Mouse (Mus musculus): ENCODE measurements around the gene Gria1. TPM values are rescaled to one million over a fixed set of nuclear protein-coding genes. Genes with fewer than 3 reads are reported as not detected.
A peak's percentile ranks its signal among the peaks of the same experiment; 100 is the strongest.

Gria1 gene
- 0.21 TPM for polyA plus RNA-seq (2012; fragmentation: generic; extraction: Trizol)
- long read RNA-seq, experiment 1 = 0 reads
- long read RNA-seq, experiment 2, partial matches to known transcripts = 0 of 1 reads
- long read RNA-seq, experiment 2, other reads (novel, unspliced or antisense) = 1 of 1 reads

DNA sequence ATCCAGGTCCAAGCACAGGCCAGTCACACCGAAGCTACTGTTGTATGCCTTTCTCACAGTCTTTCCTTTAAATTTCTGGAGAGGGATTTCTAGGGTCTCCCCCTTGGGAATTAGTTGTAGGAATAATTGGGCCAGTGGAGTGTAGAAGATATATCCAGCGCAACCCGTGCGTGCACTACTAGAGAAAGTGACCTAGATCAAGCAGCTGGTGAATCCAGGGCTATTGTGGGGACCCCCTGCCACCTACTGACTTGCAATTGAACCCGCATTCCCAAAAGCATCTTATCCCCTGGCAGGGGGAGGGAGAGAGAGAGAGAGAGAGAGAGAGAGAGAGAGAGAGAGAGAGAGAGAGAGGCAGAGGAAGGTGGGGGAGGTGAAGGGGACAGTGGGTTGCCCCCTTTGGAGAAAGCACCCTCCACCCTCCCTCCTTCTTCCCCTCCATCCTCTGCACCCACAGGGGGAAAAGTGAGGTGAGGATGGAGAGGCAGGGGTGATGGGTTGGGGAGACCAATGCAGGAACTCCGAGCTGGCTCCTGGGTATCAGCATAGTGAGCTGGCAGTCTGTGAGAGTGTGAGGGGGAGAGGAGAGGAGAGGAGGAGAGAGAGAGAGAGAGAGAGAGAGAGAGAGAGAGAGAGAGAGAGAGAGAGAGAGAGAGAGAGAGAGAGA, at the start of gene Gria1:
Gria1 (plus strand) TSS at position 364 of the 667 bp plus-strand sequence.
- H3K36me3 ChIP-seq (ENCODE audit: control insufficient read depth, insufficient read depth) = no peaks in the 10 kb centered on the region
- H3K79me2 ChIP-seq (ENCODE audit: control insufficient read depth, insufficient read depth) = no peaks in the 10 kb centered on the region
- no peak for TF ChIP-seq CTCF (IDR thresholded peaks at IDR 0.05; ENCODE audit: control insufficient read depth, insufficient read depth, insufficient read length)
- TF ChIP-seq CEBPB (IDR thresholded peaks at IDR 0.05; ENCODE audit: low read depth) = no peak
- no peak for TF ChIP-seq FOSL1 (IDR thresholded peaks at IDR 0.05; ENCODE audit: insufficient read depth, low read length, poor library complexity, severe bottlenecking)
- no peak for TF ChIP-seq MYOG (IDR thresholded peaks at IDR 0.05; ENCODE audit: control insufficient read depth, extremely low read depth, insufficient read length)
- no peak for TF ChIP-seq MYOD1 (IDR thresholded peaks at IDR 0.05; ENCODE audit: control insufficient read depth, insufficient read length, low read depth)
- no peak for TF ChIP-seq MAX (IDR thresholded peaks at IDR 0.05)
- no peak for TF ChIP-seq USF1 (IDR thresholded peaks at IDR 0.05; ENCODE audit: low read depth)
- H3K4me3 ChIP-seq (ENCODE audit: insufficient read depth, poor library complexity, severe bottlenecking) = no peak within 1 kb of the TSS
- peak within 1 kb of the TSS; percentile 54 for H3ac ChIP-seq (ENCODE audit: control insufficient read depth, insufficient read length, low read depth)
- H3K27me3 ChIP-seq (ENCODE audit: control insufficient read depth, insufficient read depth, insufficient read length) = no peaks in the 10 kb centered on the region
- no peaks in the 10 kb centered on the region for H3K79me3 ChIP-seq (ENCODE audit: low read depth)

- no peaks in the 10 kb centered on the region for H3K27me3 ChIP-seq (ENCODE audit: control insufficient read depth, insufficient read depth, insufficient read length)
- H3K79me2 ChIP-seq (ENCODE audit: control insufficient read depth, insufficient read depth) = no peaks in the 10 kb centered on the region
- H3ac ChIP-seq (ENCODE audit: control insufficient read depth, insufficient read length, low read depth) = no peak overlapping the region
- TF ChIP-seq MYOG (IDR thresholded peaks at IDR 0.05; ENCODE audit: control insufficient read depth, extremely low read depth, insufficient read length) = no peak
- TF ChIP-seq MAX (IDR thresholded peaks at IDR 0.05) = no peak
- no peak for TF ChIP-seq CTCF (IDR thresholded peaks at IDR 0.05; ENCODE audit: control insufficient read depth, insufficient read depth, insufficient read length)
- no peak for TF ChIP-seq CEBPB (IDR thresholded peaks at IDR 0.05; ENCODE audit: low read depth)
- no peak for TF ChIP-seq USF1 (IDR thresholded peaks at IDR 0.05; ENCODE audit: low read depth)
- no peak for TF ChIP-seq MYOD1 (IDR thresholded peaks at IDR 0.05; ENCODE audit: control insufficient read depth, insufficient read length, low read depth)
- TF ChIP-seq FOSL1 (IDR thresholded peaks at IDR 0.05; ENCODE audit: insufficient read depth, low read length, poor library complexity, severe bottlenecking) = no peak
- H3K79me3 ChIP-seq (ENCODE audit: low read depth) = no peaks in the 10 kb centered on the region
- no peaks in the 10 kb centered on the region for H3K36me3 ChIP-seq (ENCODE audit: control insufficient read depth, insufficient read depth)
- H3K4me3 ChIP-seq (ENCODE audit: insufficient read depth, poor library complexity, severe bottlenecking) = no peak overlapping the region
Measured at GRCm38 (mm10) chr11:56961751-56962150, 49.4 kb upstream of the Gria1 start.

DNA sequence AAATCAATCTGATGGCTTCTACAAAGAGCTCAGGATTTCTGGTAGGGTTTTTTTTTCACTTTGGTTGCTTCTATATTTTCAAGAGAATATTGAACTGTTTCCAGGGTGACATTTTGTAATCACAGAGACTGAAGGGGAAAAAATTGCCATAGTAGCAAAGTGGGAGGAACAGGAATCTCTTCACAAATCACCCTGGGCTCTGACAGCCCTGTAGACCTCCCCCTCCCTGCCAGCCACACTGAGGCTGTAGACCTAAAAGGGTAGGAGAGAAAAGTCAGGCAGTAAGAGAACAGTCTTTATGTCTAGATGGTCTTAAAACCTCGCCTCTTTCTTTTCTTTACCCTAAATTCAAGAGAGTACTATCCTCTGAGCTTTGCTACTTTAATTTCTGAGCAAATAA, 38.4 kb upstream of the Gria1 start:
- H3K79me3 ChIP-seq (ENCODE audit: low read depth) = no peaks in the 10 kb centered on the region
- no peaks in the 10 kb centered on the region for H3K36me3 ChIP-seq (ENCODE audit: control insufficient read depth, insufficient read depth)
- H3ac ChIP-seq (ENCODE audit: control insufficient read depth, insufficient read length, low read depth) = no peak overlapping the region
- TF ChIP-seq MAX (IDR thresholded peaks at IDR 0.05) (no peak), CTCF (IDR thresholded peaks at IDR 0.05; ENCODE audit: control insufficient read depth, insufficient read depth, insufficient read length) (no peak), USF1 (IDR thresholded peaks at IDR 0.05; ENCODE audit: low read depth) (no peak), CEBPB (IDR thresholded peaks at IDR 0.05; ENCODE audit: low read depth) (no peak), MYOG (IDR thresholded peaks at IDR 0.05; ENCODE audit: control insufficient read depth, extremely low read depth, insufficient read length) (no peak), FOSL1 (IDR thresholded peaks at IDR 0.05; ENCODE audit: insufficient read depth, low read length, poor library complexity, severe bottlenecking) (no peak), MYOD1 (IDR thresholded peaks at IDR 0.05; ENCODE audit: control insufficient read depth, insufficient read length, low read depth) (no peak)
- H3K4me3 ChIP-seq (ENCODE audit: insufficient read depth, poor library complexity, severe bottlenecking) = no peak overlapping the region
- no peaks in the 10 kb centered on the region for H3K79me2 ChIP-seq (ENCODE audit: control insufficient read depth, insufficient read depth)
- H3K27me3 ChIP-seq (ENCODE audit: control insufficient read depth, insufficient read depth, insufficient read length) = no peaks in the 10 kb centered on the region

DNA sequence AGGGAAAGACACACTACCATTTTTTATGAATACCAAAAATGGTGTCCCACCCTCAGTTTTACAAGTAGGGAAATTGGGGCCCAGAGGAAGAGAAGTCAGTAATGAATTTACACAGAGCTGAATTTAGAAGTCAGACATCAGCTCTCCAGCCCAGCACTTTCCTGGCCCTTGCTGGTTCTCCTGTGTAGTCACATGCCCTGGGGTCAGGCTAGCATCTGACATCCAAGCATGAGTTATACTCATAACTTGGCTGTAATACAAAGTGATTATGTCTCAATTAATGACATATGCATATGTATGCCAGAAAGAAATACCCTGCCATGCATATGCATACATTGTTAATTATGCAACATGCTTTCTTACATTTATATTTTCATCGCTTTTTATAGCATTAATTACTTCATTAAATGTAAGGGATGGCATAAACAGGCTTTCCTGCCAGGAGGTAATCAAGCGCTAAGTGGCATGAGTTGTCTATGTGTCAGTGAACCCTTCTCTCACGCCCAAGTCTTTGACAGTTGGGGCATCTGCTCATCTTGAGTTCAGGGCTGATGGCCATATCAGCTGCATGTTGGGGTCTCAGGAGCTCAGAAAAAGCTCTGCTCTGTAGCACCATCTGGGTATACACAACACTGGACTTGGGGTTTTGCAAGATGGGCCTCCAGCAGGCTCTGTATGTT, 26.7 kb upstream of the Gria1 start:
- Histone ChIP-seq H3K4me3 (ENCODE audit: insufficient read depth, poor library complexity, severe bottlenecking) (no peak overlapping the region), H3K36me3 (ENCODE audit: control insufficient read depth, insufficient read depth) (no peaks in the 10 kb centered on the region), H3K79me2 (ENCODE audit: control insufficient read depth, insufficient read depth) (no peaks in the 10 kb centered on the region), H3K27me3 (ENCODE audit: control insufficient read depth, insufficient read depth, insufficient read length) (no peaks in the 10 kb centered on the region), H3ac (ENCODE audit: control insufficient read depth, insufficient read length, low read depth) (no peak overlapping the region), H3K79me3 (ENCODE audit: low read depth) (no peaks in the 10 kb centered on the region)
- no peak for TF ChIP-seq CTCF (IDR thresholded peaks at IDR 0.05; ENCODE audit: control insufficient read depth, insufficient read depth, insufficient read length)
- TF ChIP-seq MAX (IDR thresholded peaks at IDR 0.05) = no peak
- no peak for TF ChIP-seq CEBPB (IDR thresholded peaks at IDR 0.05; ENCODE audit: low read depth)
- TF ChIP-seq MYOD1 (IDR thresholded peaks at IDR 0.05; ENCODE audit: control insufficient read depth, insufficient read length, low read depth) = no peak
- TF ChIP-seq MYOG (IDR thresholded peaks at IDR 0.05; ENCODE audit: control insufficient read depth, extremely low read depth, insufficient read length) = no peak
- no peak for TF ChIP-seq FOSL1 (IDR thresholded peaks at IDR 0.05; ENCODE audit: insufficient read depth, low read length, poor library complexity, severe bottlenecking)
- TF ChIP-seq USF1 (IDR thresholded peaks at IDR 0.05; ENCODE audit: low read depth) = no peak

DNA sequence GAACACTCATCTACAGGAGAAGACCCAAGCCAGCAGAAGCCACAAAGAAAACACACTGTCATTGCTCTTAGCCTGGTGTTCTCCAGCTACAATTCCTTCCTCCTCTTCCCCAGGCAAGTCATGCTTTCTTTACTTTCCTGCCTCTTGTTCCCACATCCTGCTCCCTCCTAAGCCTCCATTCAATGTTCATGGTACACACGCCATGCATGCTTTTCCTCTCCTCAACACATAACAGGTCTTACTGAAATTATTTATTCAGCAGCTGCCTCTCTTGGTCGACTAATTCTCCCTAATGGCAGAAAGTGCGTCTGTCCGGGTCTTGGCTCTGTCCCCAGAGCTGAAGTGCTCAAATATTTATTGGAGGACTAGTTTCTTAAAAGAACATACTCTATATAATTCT, 25.7 kb upstream of the Gria1 start:
- no peaks in the 10 kb centered on the region for H3K27me3 ChIP-seq (ENCODE audit: control insufficient read depth, insufficient read depth, insufficient read length)
- no peaks in the 10 kb centered on the region for H3K36me3 ChIP-seq (ENCODE audit: control insufficient read depth, insufficient read depth)
- H3K4me3 ChIP-seq (ENCODE audit: insufficient read depth, poor library complexity, severe bottlenecking) = no peak overlapping the region
- H3K79me2 ChIP-seq (ENCODE audit: control insufficient read depth, insufficient read depth) = no peaks in the 10 kb centered on the region
- H3ac ChIP-seq (ENCODE audit: control insufficient read depth, insufficient read length, low read depth) = no peak overlapping the region
- H3K79me3 ChIP-seq (ENCODE audit: low read depth) = no peaks in the 10 kb centered on the region
- TF ChIP-seq CTCF (IDR thresholded peaks at IDR 0.05; ENCODE audit: control insufficient read depth, insufficient read depth, insufficient read length) (no peak), CEBPB (IDR thresholded peaks at IDR 0.05; ENCODE audit: low read depth) (no peak), MYOG (IDR thresholded peaks at IDR 0.05; ENCODE audit: control insufficient read depth, extremely low read depth, insufficient read length) (no peak), USF1 (IDR thresholded peaks at IDR 0.05; ENCODE audit: low read depth) (no peak), MAX (IDR thresholded peaks at IDR 0.05) (no peak), FOSL1 (IDR thresholded peaks at IDR 0.05; ENCODE audit: insufficient read depth, low read length, poor library complexity, severe bottlenecking) (no peak), MYOD1 (IDR thresholded peaks at IDR 0.05; ENCODE audit: control insufficient read depth, insufficient read length, low read depth) (no peak)
